Mouse (Mus musculus): Measurements from ENCODE around the gene Pafah1b3.

DNA sequence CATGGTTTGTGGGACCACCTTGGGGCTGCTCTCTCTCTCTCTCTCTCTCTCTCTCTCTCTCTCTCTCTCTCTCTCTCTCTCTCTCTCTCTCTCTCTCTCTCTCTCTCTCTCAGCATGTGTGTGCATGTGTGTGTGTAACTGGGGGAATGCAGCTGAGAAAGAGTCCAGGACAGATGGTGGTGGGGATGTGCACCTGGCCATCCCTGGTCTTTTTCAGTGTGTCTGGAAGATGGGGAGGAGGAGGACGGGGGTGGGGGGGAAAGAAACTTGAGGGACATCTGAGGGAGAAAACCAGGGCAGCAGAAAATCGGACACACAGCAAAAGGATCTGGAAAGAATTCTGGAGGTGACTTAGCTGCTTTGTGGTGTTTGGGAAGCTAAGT lies 8.8 kb upstream of the Pafah1b3 start:
- TF ChIP-seq CTCF (IDR thresholded peaks at IDR 0.05; ENCODE audit: low read depth, low read length), result no peak
- no peak for TF ChIP-seq GATA1 (IDR thresholded peaks at IDR 0.05; ENCODE audit: borderline replicate concordance, low read length)
- no peak for TF ChIP-seq POLR2AphosphoS5 (IDR thresholded peaks at IDR 0.05; ENCODE audit: insufficient replicate concordance, low read depth, low read length)
- TF ChIP-seq TAL1 (conservative IDR thresholded peaks at IDR 0.05; ENCODE audit: low read depth, low read length), result no peak

Data from G1E (cell line).